Mouse (Mus musculus) left cerebral cortex, adult 9 months (tissue): ENCODE data around the gene Stard3.
A peak's percentile ranks its signal among the peaks of the same experiment; 100 is the strongest.

Experiments used
- DNase-seq, 2 experiments: peaks; one replicate each; pipeline ENCODE4 v3.0.0; 2022; ENCODE audit warnings: low spot score in 2 of 2

Stard3 gene

DNA sequence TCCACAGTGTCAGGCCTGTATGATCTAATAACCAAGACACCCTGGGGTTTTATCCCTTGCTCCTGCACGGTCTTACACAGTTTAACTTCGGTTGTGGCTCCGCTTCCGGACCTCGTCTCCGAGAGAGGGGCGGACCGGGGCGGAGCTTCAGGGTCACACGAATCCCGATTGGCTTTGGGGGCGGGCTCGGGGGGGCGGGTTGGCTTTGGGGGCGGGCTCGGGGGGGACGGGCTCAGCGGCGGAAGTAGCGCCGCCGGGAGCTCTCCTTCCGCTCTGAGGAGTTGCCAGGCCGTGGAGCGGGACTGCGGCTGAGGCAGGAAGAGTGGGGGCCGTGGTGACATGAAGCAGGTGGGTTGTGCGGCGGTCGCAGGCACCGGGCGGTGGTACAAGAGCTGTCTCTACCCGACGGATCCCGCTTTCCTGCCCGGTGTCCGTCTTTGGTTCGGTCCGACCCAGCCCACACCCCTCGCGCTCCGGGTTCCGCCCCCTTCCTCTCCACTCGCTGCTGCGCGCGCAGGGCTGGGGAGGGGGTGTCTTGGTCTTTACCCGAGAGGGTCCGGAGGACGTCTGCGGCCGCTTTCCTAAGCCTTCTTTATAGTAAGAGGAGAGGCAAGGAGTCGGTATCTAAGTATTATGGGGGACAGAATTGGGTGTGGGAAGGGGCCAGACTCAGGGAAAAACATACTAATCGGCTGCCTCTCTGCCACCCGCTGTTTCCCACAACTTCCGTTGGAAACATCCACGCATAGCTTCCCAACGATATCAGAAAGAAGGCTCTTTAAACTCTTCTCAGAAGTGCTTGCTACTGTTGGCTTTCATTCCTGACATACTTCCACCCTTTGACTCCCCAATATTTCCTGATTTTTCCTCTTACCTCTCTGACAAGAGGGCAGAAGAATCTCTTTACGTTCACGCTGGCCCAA, at the start of gene Stard3:
Gene Stard3 (plus strand): TSS at position 208 of the 923 bp plus-strand sequence.
- peak in 1 of 2 experiments; percentile 80 for DNase-seq

- peak in 1 of 2 experiments; percentile 76 for DNase-seq
These were observed 44.3 kb upstream of the Stard3 start for GRCm38 (mm10) chr11:98313790-98314323.

- DNase-seq: peak in 1 of 2 experiments; percentile 1
These were observed 40.7 kb upstream of the Stard3 start for GRCm38 (mm10) chr11:98317479-98317878.

DNA sequence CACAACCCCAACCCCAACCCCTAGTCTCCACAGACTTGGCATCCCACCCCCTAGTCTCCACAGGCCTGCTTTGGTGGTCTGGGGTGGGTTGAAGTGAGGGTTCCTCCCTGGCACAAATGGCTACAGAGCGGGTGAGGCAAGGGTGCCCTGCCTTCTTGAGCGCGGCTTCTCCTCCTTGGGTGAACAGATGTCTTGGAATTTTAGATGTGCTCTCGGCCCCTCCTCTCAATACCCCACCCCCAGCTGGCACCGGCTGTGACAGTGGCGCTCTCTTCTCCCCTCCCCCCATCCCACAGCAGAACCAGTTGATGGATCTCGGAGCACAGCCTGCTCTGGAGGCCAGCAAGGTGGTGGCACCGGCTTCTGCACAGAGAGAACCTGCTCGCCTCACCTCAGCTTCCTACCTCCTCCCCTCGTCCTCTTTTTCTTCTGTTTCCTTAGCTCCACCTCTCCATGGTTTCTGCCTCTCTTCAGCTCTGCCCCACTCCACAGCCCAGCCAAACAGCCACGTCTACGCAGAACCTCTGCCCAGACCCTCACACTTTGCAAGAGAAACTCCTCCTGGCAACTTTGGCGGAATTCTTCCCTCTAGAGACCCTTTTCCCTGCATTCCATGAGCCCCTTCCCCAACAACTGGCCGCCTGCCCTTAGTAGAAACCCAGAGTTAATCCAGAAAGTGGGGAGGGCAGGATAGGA, 39.6 kb upstream of the Stard3 start:
- peak in 1 of 2 experiments; percentile 24 for DNase-seq

GRCm38 (mm10) chr11:98319120-98319519, 39.0 kb upstream of the Stard3 start:
- DNase-seq: no peak

GRCm38 (mm10) chr11:98319544-98319943, 38.6 kb upstream of the Stard3 start:
- peak in 1 of 2 experiments; percentile 24 for DNase-seq

DNA sequence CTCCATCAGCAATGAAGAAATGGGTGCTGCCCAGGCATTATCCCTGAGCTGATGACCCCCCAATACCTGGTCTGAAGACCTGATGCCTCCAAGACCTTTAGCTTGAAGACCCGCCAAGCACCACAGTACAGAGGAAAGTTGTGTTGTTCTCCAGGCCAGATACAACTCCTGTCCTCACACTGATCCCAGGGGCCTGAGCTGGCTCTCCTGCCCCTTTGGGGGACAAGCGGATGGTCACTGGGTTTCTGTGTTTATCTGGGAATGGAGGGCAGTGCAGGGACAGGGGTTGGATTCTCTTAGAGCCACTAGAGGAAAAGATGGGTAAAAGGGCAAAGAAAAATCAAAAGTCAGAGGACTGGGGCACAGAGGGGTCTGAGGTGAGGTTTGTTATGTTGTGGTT, 38.2 kb upstream of the Stard3 start:
- peak in 1 of 2 experiments; percentile 7 for DNase-seq

DNA sequence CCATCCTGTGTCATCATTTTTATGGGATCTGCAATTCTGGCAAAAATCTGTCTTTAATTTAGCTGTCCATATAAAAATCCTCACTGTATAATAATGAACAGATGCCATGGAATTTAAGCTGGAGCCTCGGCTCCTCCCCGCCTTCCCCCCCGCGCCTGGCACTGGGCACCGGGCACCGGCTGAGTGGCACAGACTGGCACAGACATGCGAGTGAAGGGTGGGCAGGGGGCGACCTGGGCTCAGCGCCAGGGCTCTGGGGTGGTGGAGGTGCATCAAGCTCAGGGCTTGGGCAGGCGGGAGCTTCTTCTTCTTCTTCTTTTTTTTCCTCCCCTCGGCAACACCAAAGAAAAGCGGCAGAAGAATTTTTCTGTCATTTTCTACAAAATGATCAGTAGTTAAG, 37.8 kb upstream of the Stard3 start:
- DNase-seq: peak in 1 of 2 experiments; percentile 10

DNA sequence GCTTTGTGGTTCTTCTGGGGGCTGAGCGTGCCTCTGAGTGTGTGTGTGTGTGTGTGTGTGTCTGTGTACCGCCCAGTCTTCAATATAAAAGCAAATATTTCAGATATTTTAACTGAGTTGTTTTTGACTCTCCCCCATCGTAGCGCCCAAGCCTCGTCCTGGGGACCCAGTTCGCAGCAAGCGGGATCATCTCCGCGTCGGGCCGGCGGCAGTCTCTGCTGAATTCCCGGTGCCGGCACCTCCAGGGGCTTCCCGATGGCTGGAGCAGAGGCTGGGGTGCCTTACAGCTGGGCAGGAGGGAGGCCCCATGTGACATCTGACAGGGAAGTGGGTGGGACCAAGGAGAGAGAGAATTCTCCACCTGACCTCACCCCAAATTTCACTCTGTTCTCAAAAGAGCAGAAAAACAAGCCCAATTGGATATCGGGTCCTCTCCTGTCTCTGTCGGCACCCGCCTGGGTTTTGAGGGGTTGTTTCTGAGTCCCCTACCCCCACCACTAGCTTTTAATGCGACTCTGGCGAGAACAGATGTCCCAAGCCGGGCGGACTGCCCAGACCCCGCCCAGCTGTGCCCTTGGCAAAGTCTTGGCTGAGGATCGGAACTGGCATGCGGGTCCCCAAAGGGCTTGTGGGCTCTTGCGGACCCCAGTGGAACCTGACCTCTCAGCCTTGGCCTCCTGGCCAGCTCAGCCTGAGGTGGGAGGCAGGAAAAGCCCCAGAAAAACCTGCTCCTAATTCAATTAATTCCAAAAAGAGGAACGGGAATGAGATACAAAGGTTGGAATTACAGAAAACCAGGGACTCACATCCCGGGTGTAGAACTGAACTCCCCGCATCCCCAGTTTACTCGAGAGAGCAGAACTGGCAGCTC, 37.1 kb upstream of the Stard3 start:
- DNase-seq: peak in 1 of 2 experiments; percentile 25

GRCm38 (mm10) chr11:98321677-98322003, 36.5 kb upstream of the Stard3 start:
- peak in 1 of 2 experiments; percentile 5 for DNase-seq

DNA sequence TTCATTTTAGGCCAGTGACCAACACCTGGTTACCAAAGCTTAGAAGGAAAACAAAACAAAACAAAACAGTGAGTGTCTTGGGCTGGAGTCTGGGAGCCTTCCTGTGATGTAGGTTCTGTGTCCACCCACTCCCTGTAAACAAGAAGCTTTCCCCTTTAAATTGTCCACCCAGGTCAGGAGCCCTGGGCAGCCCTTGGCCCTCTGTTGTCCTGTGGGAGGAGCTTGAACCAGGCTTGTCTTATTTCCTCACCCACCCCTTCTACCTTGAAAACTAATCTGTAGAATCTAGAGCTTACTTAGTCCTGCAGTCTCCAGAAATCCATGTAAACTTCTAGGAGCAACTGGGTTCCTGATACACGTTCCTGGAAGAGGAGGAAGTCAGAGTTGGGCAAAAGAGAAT, 36.0 kb upstream of the Stard3 start:
- peak in 1 of 2 experiments; percentile 1 for DNase-seq

GRCm38 (mm10) chr11:98323136-98323866, 34.9 kb upstream of the Stard3 start:
- peak in 1 of 2 experiments; percentile 2 for DNase-seq

DNA sequence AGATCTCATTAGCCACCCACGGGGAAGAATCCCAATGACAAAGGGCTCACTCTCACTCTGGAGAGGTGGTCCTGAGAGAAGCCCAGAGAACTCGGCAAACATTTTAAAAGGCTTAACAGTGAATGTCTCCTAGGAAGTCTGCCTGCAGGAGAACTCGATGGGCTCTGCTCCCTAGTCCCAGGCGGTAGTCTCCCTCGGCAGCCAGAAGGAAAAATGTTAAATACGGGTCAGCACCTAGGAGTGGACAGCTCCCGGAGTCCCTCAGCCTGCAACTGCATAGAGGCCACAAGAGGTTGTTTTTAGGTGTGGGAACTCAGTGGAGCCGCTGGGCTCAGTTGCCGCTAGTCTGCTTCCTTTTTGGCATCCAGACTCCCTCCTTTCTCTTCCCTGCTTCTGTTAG, 34.2 kb upstream of the Stard3 start:
- DNase-seq: no peak

DNA sequence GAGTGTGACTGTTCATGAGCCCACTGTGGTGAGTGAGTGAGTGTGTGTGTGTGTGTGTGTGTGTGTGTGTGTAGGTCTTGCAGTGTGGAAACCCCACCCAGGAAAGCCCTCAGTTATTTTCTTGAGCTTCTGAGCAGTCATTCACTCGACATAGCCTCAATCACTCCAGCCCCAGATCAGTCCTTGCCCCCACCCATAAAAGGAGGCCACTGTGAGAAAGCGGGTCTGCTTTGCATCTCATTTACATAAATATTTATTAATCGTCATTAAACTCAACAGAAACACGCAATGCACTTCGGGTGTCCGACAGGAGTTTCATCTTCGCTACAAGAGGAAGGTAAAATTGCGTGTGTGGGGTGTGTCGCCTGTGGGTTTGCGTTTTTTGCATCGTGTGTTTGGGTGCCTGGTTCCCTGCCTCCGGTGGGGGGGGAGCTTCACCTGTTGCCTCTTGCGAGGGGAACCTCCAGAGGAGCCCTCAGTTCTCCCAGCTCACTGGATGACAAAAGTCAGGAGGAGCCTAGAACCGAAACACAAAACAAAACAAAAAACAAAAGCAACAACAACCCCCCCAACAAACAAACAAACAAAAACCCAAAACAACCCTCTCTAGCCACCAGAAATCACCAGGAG, 32.9 kb upstream of the Stard3 start:
- DNase-seq: no peak

- peak in 1 of 2 experiments; percentile 8 for DNase-seq
These were observed 32.3 kb upstream of the Stard3 start for GRCm38 (mm10) chr11:98325821-98326218.

GRCm38 (mm10) chr11:98326741-98327135, 31.4 kb upstream of the Stard3 start:
- DNase-seq: no peak

- peak in 1 of 2 experiments; percentile 16 for DNase-seq
These were observed 30.8 kb upstream of the Stard3 start for GRCm38 (mm10) chr11:98327136-98328030.

GRCm38 (mm10) chr11:98328031-98328370, 30.2 kb upstream of the Stard3 start:
- DNase-seq: peak in 1 of 2 experiments; percentile 5

DNA sequence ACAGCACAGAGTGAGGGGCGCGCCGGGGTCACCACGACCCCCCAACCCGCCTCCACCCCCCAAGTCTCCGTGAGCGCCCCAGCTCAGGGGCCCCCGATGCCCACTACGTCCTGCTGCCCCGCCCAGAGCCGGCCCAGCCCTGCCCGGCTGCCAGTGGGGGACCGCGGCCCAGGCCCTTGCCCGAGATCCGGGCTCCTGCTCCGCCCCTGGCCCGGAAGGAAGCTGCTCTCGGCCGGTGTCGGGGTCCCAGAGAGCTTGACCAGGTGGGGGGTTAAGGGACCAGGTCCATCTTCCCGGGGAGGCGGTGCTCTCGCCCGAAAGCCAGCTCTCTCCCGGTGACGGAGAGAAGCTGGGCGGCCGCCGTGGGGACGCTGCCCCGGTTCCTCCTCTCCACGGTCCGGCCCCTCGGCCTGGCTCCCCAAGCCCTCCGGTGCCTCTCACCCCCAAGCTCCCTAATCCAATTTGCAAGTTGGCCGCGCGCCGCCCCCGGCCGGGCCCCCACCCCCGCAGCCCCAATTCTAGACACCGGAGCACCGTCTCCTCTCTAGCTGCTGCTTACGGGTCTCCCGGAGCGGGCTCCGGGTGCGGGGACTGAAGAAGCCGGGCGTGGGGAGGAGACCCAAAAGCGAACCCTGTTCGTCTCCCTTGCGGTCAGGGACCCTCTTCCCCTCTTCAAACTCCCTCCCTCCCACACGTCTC, 29.6 kb upstream of the Stard3 start:
- no peak for DNase-seq
